Mouse (Mus musculus) embryonic facial prominence, embryonic 13.5 days (tissue): ENCODE measurements around the gene Ifnar2. TPM values are rescaled to one million over a fixed set of nuclear protein-coding genes. Genes with fewer than 3 reads are reported as not detected.
A peak's percentile ranks its signal among the peaks of the same experiment; 100 is the strongest.

ENCODE experiments used
- ATAC-seq: fragments of 200-750 bp; cut with Nextera tagmentation; 2 replicates; pipeline ENCODE4 v1.8.0; 2017; ENCODE audit warnings: low read depth; ENCODE audit not compliant: insufficient number of reproducible peaks, insufficient read depth, low FRiP score, low TSS enrichment
- H3K27ac ChIP-seq: fragments of 300-500 bp; sonication (generic); 2 replicates; pipeline ENCODE4 v1.5.1; 2015; ENCODE audit warnings: moderate library complexity, mild to moderate bottlenecking, inconsistent platforms
- H3K27me3 ChIP-seq: fragments of 300-500 bp; sonication (generic); 2 replicates; pipeline ENCODE4 v1.6.1; 2015; ENCODE audit warnings: mild to moderate bottlenecking, inconsistent platforms
- H3K36me3 ChIP-seq: fragments of 300-500 bp; sonication (generic); 2 replicates; pipeline ENCODE4 v1.6.1; 2015; ENCODE audit warnings: mild to moderate bottlenecking, inconsistent platforms
- H3K4me1 ChIP-seq: fragments of 300-500 bp; sonication (generic); 2 replicates; pipeline ENCODE4 v1.6.1; 2015; ENCODE audit warnings: inconsistent platforms
- H3K4me2 ChIP-seq: fragments of 300-500 bp; sonication (generic); 2 replicates; pipeline ENCODE4 v1.6.1; 2015; ENCODE audit warnings: moderate library complexity, mild to moderate bottlenecking, inconsistent platforms
- H3K4me3 ChIP-seq: fragments of 300-500 bp; sonication (generic); 2 replicates; pipeline ENCODE4 v1.5.1; 2015; ENCODE audit warnings: mild to moderate bottlenecking, inconsistent platforms
- H3K9ac ChIP-seq: fragments of 300-500 bp; sonication (generic); 2 replicates; pipeline ENCODE4 v1.6.1; 2015; ENCODE audit warnings: mild to moderate bottlenecking, inconsistent platforms
- H3K9me3 ChIP-seq: fragments of 300-500 bp; sonication (generic); 2 replicates; pipeline ENCODE4 v1.6.1; 2016; ENCODE audit warnings: inconsistent platforms
- WGBS: fragments of 180-500 bp; shearing (Covaris S2); methylation state at CpG from one replicate; pipeline ENCODE4 v1.1.7; 2015; ENCODE audit warnings: mixed read lengths; 5-methylcytosine and 5-hydroxymethylcytosine counted together
- polyA plus RNA-seq: library from polyadenylated mRNA; unstranded; fragments of >200 nt; fragmentation: Nextera tagmentation; extraction: Ambion mirVana; gene quantifications from 2 replicates; pipeline ENCODE4 v1.2.1, GENCODE M21; 2015

Ifnar2 gene
- polyA plus RNA-seq, 1 experiment from 2014 or later = 55.6 TPM

DNA sequence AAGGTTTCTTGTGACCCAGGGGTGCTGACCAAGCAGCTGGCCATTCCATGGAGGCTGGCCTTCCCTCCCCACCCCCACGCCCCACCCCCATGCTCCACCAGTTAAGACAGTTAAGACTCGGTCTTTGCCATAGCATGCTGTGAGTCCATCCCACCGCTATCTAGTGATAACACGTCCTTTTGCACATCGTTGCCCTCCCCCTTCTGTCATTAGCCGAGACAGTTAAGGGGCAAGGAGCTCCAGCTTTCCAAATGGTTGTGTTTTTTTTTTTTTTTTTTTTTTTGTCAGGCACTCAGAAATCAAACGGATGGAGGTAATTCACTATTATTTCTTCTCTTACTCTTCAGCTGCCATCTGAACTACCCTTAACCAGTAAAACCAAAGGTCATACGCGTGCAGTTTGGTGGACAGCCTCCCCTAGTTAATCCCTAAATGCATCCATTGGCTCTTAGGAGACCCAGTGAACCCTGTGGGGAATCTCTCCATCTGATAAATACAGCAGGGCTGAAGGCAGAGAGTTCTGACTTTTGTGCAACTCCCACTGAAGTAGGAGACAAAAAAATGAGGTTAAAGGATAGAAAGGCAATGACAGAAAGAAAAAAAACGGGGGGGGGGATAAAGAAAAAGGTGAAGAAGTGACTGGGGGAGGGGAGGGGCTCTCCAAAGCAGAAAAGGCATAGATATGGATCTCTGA, 24.4 kb downstream of the Ifnar2 start:
- ATAC-seq = no peak
- WGBS = 83% methylated on average over 10 of the region's 10 CpGs
- Histone ChIP-seq H3K27ac (no peak overlapping the region), H3K9ac (no peak overlapping the region), H3K9me3 (no peaks in the 10 kb centered on the region), H3K4me1 (peaks cover 11% of the 10 kb centered on the region), H3K4me2 (no peak overlapping the region), H3K36me3 (peaks cover 52% of the 10 kb centered on the region), H3K27me3 (no peaks in the 10 kb centered on the region), H3K4me3 (no peak overlapping the region)

DNA sequence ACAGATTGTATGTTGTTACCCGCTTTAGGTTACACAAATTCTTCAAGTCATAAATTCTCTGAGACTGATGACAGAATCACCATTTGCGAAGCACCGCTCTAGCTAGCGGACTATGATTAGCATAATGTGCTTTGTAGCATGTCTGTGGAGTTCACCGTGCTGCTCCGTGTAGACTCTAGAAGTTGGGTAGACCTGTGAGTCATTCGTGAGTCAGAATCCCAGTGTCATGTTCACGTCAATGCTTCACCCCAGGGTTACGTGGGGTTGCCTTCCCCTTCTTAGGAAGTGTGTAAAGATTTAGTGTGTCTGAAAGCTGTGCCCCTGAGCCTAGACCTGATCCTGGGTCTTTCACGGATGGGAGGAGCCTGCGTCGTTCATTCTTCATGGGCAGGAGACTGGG, 25.4 kb downstream of the Ifnar2 start:
- H3K9me3 ChIP-seq = no peaks in the 10 kb centered on the region
- WGBS = 93% methylated on average over 12 of the region's 12 CpGs
- no peak overlapping the region for H3K27ac ChIP-seq
- H3K9ac ChIP-seq = no peak overlapping the region
- no peak overlapping the region for H3K4me3 ChIP-seq
- no peak overlapping the region for H3K4me2 ChIP-seq
- peaks cover 17% of the 10 kb centered on the region for H3K4me1 ChIP-seq
- peaks cover 41% of the 10 kb centered on the region for H3K36me3 ChIP-seq
- ATAC-seq = 0 out of 2 replicates have a peak, but pooled peaks have one; percentile 16
- H3K27me3 ChIP-seq = no peaks in the 10 kb centered on the region

DNA sequence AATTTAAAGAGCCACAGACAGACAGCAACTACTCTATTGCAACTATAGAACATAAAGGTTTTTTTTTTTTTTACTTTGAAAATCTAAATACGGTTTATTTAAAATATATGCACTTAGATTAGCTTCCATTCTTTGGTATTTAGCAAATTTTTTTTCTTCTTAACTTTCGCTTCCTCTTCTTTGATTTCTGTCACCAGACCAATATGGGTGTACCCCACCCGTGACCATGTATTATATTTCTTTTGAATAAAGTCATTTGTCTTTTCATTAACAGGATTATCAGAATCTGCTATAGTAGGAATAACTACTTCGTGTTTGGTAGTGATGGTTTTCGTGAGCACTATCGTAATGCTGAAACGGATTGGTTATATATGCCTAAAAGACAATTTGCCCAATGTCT, 26.4 kb downstream of the Ifnar2 start:
- Histone ChIP-seq H3K9ac (no peak overlapping the region), H3K4me3 (no peak overlapping the region), H3K27me3 (no peaks in the 10 kb centered on the region), H3K4me1 (peaks cover 17% of the 10 kb centered on the region), H3K4me2 (no peak overlapping the region), H3K36me3 (peaks cover 39% of the 10 kb centered on the region), H3K27ac (no peak overlapping the region), H3K9me3 (no peaks in the 10 kb centered on the region)
- WGBS = 87% methylated on average over 7 of the region's 7 CpGs
- ATAC-seq = no peak

DNA sequence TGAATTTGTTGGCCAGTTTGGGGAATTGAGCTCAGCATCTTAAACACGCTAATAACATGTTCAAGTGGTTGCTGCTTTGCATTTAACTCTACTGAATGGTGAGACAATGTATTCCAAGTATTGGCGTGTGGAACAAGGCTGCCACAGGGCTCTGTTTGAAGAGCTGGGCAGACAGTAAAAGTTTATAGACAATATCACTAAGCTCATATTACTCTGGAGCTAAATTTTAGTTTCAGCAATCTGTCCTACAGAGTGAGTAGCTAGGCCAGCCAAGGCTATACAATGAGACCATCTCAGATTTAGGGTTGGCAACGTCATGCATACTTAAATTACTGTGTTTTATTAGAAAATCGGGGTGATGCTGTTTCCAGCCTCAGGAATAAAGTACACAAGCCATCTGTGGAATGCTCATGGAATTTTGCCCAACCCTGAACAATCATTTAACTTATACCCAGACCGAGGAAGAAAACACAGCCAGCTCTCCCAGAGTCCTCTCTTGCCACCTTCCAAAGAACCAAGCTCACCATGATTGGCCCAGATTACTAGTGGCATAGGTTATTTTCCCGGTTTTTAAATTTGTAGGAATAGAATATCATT, 29.1 kb downstream of the Ifnar2 start:
- no peak for ATAC-seq
- 52% methylated on average over 6 of the region's 6 CpGs for WGBS

DNA sequence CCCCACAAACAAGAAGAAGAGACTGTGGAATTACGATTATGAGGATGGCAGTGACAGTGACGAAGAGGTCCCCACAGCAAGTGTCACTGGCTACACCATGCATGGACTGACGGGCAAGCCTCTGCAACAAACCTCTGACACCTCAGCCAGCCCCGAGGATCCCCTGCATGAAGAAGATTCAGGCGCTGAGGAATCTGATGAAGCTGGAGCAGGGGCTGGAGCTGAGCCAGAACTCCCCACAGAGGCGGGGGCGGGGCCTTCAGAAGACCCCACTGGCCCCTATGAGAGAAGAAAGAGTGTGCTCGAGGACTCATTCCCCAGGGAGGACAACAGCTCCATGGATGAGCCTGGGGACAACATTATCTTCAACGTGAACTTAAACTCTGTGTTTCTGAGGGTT, 31.2 kb downstream of the Ifnar2 start:
- H3K4me2 ChIP-seq = no peak overlapping the region
- H3K36me3 ChIP-seq = peaks cover 16% of the 10 kb centered on the region
- H3K4me3 ChIP-seq = no peak overlapping the region
- H3K9me3 ChIP-seq = no peaks in the 10 kb centered on the region
- no peaks in the 10 kb centered on the region for H3K27me3 ChIP-seq
- peaks cover 38% of the 10 kb centered on the region for H3K4me1 ChIP-seq
- H3K27ac ChIP-seq = no peak overlapping the region
- 77% methylated on average over 9 of the region's 9 CpGs for WGBS
- no peak for ATAC-seq
- H3K9ac ChIP-seq = no peak overlapping the region

More for the DNA sequence above, 29.1 kb downstream of the Ifnar2 start:
- H3K27ac ChIP-seq = peak overlapping the region; percentile 60
- H3K36me3 ChIP-seq = peaks cover 24% of the 10 kb centered on the region
- no peak overlapping the region for H3K4me3 ChIP-seq
- peaks cover 28% of the 10 kb centered on the region for H3K4me1 ChIP-seq
- no peak overlapping the region for H3K9ac ChIP-seq
- H3K9me3 ChIP-seq = no peaks in the 10 kb centered on the region
- no peak overlapping the region for H3K4me2 ChIP-seq
- no peaks in the 10 kb centered on the region for H3K27me3 ChIP-seq

DNA sequence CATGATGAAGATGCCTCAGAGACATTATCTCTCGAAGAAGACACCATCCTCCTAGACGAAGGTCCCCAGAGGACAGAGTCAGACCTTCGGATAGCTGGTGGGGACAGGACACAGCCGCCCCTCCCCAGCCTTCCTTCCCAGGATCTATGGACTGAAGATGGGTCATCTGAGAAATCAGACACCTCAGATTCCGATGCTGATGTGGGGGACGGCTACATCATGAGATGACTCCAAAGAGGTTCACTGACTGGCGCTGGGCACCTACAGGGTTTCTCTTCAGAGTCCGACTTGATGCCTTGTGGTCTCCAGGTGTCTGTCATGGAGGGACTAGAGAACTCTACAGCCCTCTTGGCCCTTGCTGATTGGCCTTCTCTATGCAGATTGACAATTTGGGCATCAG, 31.6 kb downstream of the Ifnar2 start:
- 92% methylated on average over 8 of the region's 8 CpGs for WGBS
- Histone ChIP-seq H3K4me2 (no peak overlapping the region), H3K4me1 (peaks cover 38% of the 10 kb centered on the region), H3K9me3 (no peaks in the 10 kb centered on the region), H3K36me3 (peaks cover 16% of the 10 kb centered on the region), H3K9ac (no peak overlapping the region), H3K4me3 (no peak overlapping the region), H3K27me3 (no peaks in the 10 kb centered on the region), H3K27ac (no peak overlapping the region)
- no peak for ATAC-seq

DNA sequence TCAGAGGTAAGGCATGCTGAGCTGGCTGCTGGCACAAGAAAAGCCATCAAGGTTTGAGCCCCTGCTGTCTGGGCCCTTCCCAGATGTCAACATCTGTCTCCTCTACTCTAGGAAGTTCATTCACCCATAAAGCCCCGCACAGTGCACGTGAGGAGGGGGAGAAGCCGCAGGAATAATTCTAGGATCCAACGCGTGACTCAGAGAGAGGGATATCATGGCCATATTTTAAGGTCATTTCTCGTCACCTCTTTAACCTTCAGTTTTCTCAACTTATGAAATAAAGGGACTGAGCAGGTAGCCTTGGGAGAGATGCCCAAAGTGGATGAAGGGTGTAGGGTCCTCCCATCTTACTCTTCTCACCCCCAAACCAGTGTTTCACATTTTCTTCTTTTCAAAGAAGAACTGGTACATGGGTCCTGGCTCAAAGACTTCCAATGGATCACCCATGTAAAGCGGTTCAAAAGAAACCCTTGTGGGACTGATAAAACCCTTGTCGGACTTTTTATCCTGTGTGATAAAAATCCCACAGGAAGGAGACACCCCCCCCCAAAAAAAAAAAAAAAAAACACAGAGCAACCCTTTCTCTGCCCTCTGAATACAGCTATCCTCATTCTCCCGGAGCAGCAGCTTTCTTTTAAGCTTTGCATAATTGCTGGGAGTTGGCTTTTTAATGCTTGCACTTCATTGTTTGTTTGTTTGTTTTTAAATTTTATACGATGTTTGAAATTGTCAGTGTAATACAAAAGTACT, 32.4 kb downstream of the Ifnar2 start:
- ATAC-seq = no peak
- no peak overlapping the region for H3K4me3 ChIP-seq
- H3K27ac ChIP-seq = peak overlapping the region; percentile 85; the same call in 1 of the 2 replicates
- H3K4me1 ChIP-seq = peaks cover 38% of the 10 kb centered on the region
- no peaks in the 10 kb centered on the region for H3K9me3 ChIP-seq
- H3K27me3 ChIP-seq = no peaks in the 10 kb centered on the region
- no peak overlapping the region for H3K9ac ChIP-seq
- WGBS = 69% methylated on average over 10 of the region's 10 CpGs
- H3K36me3 ChIP-seq = peaks cover 16% of the 10 kb centered on the region
- peak overlapping the region; percentile 94; the same call in 1 of the 2 replicates for H3K4me2 ChIP-seq

DNA sequence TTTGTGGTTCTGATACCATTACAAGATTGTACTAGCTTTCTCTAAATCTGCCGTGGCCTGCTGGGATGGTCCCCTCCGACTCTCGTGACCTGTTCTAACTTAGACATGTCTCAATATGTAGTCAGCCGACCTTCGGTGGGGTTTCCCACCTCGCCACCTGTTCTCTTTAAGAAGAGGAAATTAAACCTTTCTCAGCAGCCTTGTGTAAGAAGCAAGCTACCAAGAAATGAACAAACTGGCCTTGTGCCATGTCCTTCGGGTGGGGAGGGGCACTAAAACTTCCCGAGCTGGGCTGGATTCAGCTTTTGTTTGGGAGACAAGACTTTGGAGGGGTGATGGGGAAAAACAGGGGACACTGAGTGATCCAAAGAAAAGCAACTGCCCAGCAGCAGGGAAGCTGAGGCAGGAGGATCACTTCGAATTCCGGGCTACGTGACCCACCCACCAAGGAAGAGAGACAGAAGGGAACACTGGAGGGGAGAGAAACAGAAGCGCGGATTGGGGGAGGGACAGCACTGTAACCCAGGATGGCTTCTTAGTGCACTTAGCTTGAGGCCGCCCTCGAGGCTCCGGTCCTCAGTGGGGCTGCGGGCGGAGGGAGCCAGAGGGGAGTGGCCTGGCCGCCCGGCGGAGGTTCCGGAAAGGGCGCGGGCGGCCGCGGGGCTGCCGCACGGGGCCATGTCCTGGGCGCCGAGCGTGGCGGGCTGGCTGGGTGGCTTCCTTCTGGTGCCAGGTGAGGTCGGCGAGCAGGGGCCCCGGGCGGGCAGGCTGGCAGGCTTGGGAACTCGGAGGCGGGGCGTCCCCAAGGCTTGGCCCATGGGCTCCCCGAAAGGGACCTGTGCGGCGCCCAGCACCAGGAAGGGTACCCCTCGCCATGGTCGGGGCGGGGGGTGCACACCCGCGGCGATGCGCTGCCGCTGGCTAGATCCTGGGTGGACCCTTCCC, 33.3 kb downstream of the Ifnar2 start, which contains the start of gene Il10rb:
Gene Il10rb (plus strand): TSS at position 525 of the 945 bp plus-strand sequence.
- Histone ChIP-seq H3K27ac (peak within 1 kb of the TSS; percentile 85), H3K4me1 (peaks cover 36% of the 10 kb centered on the region), H3K36me3 (peaks cover 16% of the 10 kb centered on the region), H3K4me3 (peak within 1 kb of the TSS; percentile 73), H3K27me3 (no peaks in the 10 kb centered on the region), H3K9ac (peak within 1 kb of the TSS; percentile 86), H3K9me3 (no peaks in the 10 kb centered on the region), H3K4me2 (peak within 1 kb of the TSS; percentile 94)
- peak; percentile 83 for ATAC-seq
- 4% methylated on average over 49 of the region's 51 CpGs for WGBS

DNA sequence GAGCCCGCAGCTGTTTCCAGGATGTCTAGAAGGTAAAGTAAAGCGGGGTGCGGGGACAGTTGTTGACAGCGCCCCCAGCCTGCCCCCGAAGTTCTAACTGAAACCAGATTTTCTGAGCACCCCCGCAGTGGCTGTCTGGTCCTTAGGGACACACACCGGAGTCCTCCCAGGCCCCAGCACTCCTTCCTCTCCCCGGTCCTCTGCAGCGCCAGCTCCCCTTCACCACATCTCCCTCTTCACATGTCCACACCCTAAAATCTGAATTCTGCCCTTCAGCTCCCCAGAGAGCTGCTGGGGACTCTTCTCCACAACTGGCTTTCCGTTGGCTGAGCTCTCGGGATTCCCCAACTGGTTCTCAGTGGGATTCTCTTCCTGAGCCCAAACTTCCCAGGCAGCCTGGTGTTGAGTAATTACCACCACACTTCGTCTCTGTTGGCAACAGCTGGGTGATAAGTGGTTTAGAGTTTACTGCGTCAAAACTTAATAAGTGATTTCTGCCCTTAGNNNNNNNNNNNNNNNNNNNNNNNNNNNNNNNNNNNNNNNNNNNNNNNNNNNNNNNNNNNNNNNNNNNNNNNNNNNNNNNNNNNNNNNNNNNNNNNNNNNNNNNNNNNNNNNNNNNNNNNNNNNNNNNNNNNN, 34.1 kb downstream of the Ifnar2 start:
- H3K4me3 ChIP-seq = peak overlapping the region; percentile 73
- 2% methylated on average over 13 of the region's 13 CpGs for WGBS
- no peaks in the 10 kb centered on the region for H3K9me3 ChIP-seq
- no peaks in the 10 kb centered on the region for H3K27me3 ChIP-seq
- peak overlapping the region; percentile 85 for H3K27ac ChIP-seq
- peaks cover 16% of the 10 kb centered on the region for H3K36me3 ChIP-seq
- H3K9ac ChIP-seq = peak overlapping the region; percentile 86
- peaks cover 29% of the 10 kb centered on the region for H3K4me1 ChIP-seq
- peak overlapping the region; percentile 94 for H3K4me2 ChIP-seq
- ATAC-seq = 0 out of 2 replicates have a peak, but pooled peaks have one; percentile 12

DNA sequence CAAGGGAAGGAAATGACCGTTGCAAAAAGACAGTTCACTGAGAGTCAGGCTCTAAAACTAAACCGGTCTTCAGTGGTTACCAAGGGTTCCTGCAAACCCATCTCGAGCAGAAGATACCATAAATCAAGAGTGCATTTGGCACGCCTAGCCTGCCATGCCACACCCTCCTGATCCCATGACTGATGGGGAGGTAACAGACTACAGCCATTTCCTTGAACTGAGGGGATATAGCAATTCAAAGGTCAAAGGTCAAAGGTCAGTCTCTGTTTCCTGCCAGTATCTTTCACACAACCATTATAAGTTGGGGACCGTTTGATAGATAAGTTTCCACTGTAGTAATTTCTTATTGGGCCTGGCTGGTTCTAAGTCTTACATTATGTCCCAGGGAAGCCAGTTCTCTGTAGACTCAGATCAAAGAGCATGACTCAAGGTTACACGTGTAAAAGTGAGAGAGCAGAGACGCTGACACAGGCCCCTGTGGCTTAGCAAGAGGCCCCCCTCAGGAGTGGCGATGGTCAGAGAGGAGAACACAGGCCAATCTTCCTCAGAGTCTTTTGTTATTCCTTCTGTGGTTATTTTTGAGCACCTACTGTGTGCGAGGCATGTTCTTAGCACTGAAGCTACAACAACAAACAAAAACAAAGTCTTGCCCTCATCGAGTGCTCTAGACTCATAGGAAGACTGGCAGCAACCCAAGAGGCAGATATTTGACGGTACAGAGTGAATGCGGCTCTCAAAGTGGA, 40.7 kb downstream of the Ifnar2 start:
- Histone ChIP-seq H3K4me2 (no peak overlapping the region), H3K27ac (no peak overlapping the region), H3K36me3 (peaks cover 34% of the 10 kb centered on the region), H3K4me1 (no peaks in the 10 kb centered on the region; the same call in 1 of the 2 replicates), H3K4me3 (no peak overlapping the region), H3K9me3 (no peaks in the 10 kb centered on the region), H3K27me3 (no peaks in the 10 kb centered on the region), H3K9ac (no peak overlapping the region)
- 68% methylated on average over 12 of the region's 12 CpGs for WGBS
- ATAC-seq = no peak
